In the genomic region with DNA sequence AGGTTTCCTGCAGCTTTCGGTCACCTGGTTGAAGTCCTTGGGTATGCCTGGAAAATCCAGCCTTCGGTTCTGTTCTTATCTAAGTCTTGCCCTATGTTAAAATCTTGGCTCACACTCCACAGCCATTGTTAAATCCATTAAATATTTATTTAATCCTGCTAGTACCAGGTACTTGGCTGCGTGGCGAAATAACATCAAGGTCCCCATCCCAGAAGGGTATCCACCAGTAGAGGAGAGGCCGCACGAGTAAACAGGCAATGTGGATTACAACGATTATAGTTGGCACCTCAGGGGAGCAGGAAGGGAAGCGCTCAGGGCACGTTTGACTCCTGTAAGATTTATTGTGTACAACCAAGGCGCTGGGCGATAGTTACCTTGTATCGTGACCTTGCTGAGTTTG, we compare ENCODE assay signal across 18 mouse cellular contexts.
"Had no signal": no experiment of that assay in that cellular context is flagged by ENCODE, and none has a peak within 500 bp of the region (broad histone marks: within the 10 kb centered on the region; RNA-seq: fewer than 3 reads in every experiment).

No protein-coding gene starts in this region.

- H3K36me3 ChIP-seq: limb, embryonic 10.5 days; limb, embryonic 13.5 days; liver, embryonic 13.5 days; lung, embryonic 15.5 days; midbrain, embryonic 10.5 days; midbrain, embryonic 13.5 days; neural tube, embryonic 13.5 days had no signal

- H3K4me3 ChIP-seq: layer of hippocampus, adult 2 months; limb, embryonic 10.5 days; limb, embryonic 13.5 days; liver, embryonic 13.5 days; lung, embryonic 15.5 days; megakaryocyte, embryonic 14.5 days; midbrain, embryonic 10.5 days; midbrain, embryonic 13.5 days; myocyte; neural tube, embryonic 13.5 days had no signal

- H3K9ac ChIP-seq: limb, embryonic 13.5 days; liver, embryonic 13.5 days; lung, embryonic 15.5 days; midbrain, embryonic 13.5 days; neural tube, embryonic 13.5 days had no signal

- H3K27me3 ChIP-seq: lung, embryonic 15.5 days had no signal

- H3K27ac ChIP-seq: layer of hippocampus, adult 2 months; limb, embryonic 10.5 days; limb, embryonic 13.5 days; liver, embryonic 13.5 days; lung, embryonic 15.5 days; midbrain, embryonic 10.5 days; midbrain, embryonic 13.5 days; neural tube, embryonic 13.5 days had no signal

- DNase-seq: kidney, adult 11 months; kidney, adult 9 months; kidney, postnatal 25 days; layer of hippocampus, adult 9-11 months; liver, embryonic 13.5 days; retina, postnatal 1 day; thymus, adult 2 months; thymus, postnatal 14 days; thymus, postnatal 4 days had no signal
